Mouse (Mus musculus) thymus, adult 2 months (tissue): ENCODE results near the gene Scn4b.
A peak's percentile ranks its signal among the peaks of the same experiment; 100 is the strongest.

ENCODE experiments used
- CTCF ChIP-seq: fragments of 200-500 bp; IDR thresholded peaks from 2 replicates; pipeline ENCODE4 v1.5.1; 2012; ENCODE audit warnings: mild to moderate bottlenecking, control low read depth, low read length, moderate library complexity, borderline replicate concordance; ENCODE audit not compliant: control insufficient read depth, poor library complexity, insufficient read depth; ENCODE audit errors: extremely low read depth
- POLR2A ChIP-seq: fragments of 200-500 bp; IDR thresholded peaks from 2 replicates; pipeline ENCODE4 v1.6.1; 2012; ENCODE audit warnings: mild to moderate bottlenecking, low read length, control low read depth, moderate library complexity; ENCODE audit not compliant: control insufficient read depth, poor library complexity, insufficient read depth; ENCODE audit errors: extremely low read depth

DNA sequence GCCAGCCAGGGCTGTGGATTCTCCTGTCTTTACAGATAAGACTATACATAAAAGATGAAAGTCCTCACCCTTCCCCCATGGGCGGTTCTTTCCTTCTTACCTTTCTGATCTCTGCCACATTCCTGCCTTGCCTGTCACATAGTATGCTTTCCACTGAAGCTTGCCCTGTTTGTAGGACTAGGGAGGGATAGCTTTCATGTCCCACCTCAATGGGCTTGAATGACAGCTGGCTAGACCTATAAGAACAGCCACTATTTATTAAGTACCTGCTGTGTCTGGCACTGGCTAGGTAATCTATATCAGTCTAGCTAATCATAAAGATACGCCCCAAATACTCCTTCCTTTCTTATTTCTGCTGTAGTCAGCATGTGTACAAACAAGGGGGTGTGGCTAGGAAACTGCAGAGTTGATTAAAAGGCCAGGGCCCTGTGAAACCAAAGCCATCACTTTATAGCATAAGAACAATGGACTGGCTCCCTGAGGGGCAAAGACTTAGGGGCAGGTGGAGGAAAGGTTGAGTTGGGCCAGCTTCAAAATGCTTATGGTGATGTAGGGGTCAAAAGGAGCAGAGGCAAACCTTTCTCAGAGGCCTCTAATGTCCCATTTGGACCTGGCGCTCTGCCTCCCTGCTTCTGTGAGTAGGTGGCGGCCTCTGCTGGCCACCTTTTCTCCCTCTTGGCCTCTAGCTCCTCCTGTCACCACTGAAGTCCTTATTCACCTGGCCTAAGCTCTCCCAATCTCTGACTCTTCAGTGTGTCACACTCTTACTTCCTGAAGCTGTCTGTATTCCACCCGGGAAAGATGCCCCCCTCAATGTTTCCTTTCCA lies 4.5 kb upstream of the Scn4b start:
- TF ChIP-seq POLR2A (no peak), CTCF (peak; percentile 79)
